Mouse (Mus musculus) limb, embryonic 11.5 days (tissue): ENCODE measurements around the gene Nme7. TPM values are rescaled to one million over a fixed set of nuclear protein-coding genes. Genes with fewer than 3 reads are reported as not detected.

ENCODE experiments used
- ATAC-seq: fragments of 200-750 bp; cut with Nextera tagmentation; 2 replicates; pipeline ENCODE4 v1.8.0; 2017; ENCODE audit warnings: low read depth; ENCODE audit not compliant: insufficient number of reproducible peaks, low FRiP score, low TSS enrichment
- DNase-seq: peaks from one replicate; pipeline ENCODE4 v3.0.0-alpha.2; 2015; ENCODE audit warnings: low spot score
- H3K27ac ChIP-seq: fragments of 300-500 bp; sonication (generic); replicated peaks from 2 replicates; pipeline ENCODE4 v1.5.1; 2014; ENCODE audit warnings: low read depth, mild to moderate bottlenecking, low read length
- H3K27me3 ChIP-seq: fragments of 300-500 bp; sonication (generic); 2 replicates; pipeline ENCODE4 v1.6.1; 2014; ENCODE audit warnings: mild to moderate bottlenecking, low read length, mixed read lengths; ENCODE audit not compliant: control insufficient read depth, insufficient read depth
- H3K36me3 ChIP-seq: fragments of 300-500 bp; sonication (generic); 2 replicates; pipeline ENCODE4 v1.6.1; 2014; ENCODE audit warnings: mild to moderate bottlenecking, low read length, moderate library complexity, mixed read lengths; ENCODE audit not compliant: control insufficient read depth, insufficient read depth
- H3K4me1 ChIP-seq: fragments of 300-500 bp; sonication (generic); 2 replicates; pipeline ENCODE4 v1.6.1; 2014; ENCODE audit warnings: low read length, mixed read lengths; ENCODE audit not compliant: control insufficient read depth, insufficient read depth
- H3K4me2 ChIP-seq: fragments of 300-500 bp; sonication (generic); 2 replicates; pipeline ENCODE4 v1.6.1; 2014; ENCODE audit warnings: low read depth, mild to moderate bottlenecking, moderate library complexity; ENCODE audit not compliant: severe bottlenecking
- H3K4me3 ChIP-seq: fragments of 300-500 bp; sonication (generic); 2 replicates; pipeline ENCODE4 v1.5.1; 2014; ENCODE audit warnings: low read depth, low read length
- H3K9ac ChIP-seq: fragments of 300-500 bp; sonication (generic); 2 replicates; pipeline ENCODE4 v1.6.1; 2014; ENCODE audit warnings: mild to moderate bottlenecking, low read length
- H3K9me3 ChIP-seq: fragments of 300-500 bp; sonication (generic); 2 replicates; pipeline ENCODE4 v1.6.1; 2016; ENCODE audit warnings: low read length; ENCODE audit not compliant: control insufficient read depth
- WGBS: fragments of 180-500 bp; shearing (Covaris S2); extraction: QIAGEN DNeasy Blood & Tissue Kit; methylation state at CpG from one replicate; pipeline ENCODE4 v1.1.7; 2014; 5-methylcytosine and 5-hydroxymethylcytosine counted together
- polyA plus RNA-seq: library from polyadenylated mRNA; unstranded; fragments of >200 nt; fragmentation: Nextera tagmentation; extraction: Ambion mirVana; gene quantifications from 2 replicates; pipeline ENCODE4 v1.2.1, GENCODE M21; 2014

Gene Nme7
- polyA plus RNA-seq, 1 experiment from 2014 or later = 46.8 TPM

DNA sequence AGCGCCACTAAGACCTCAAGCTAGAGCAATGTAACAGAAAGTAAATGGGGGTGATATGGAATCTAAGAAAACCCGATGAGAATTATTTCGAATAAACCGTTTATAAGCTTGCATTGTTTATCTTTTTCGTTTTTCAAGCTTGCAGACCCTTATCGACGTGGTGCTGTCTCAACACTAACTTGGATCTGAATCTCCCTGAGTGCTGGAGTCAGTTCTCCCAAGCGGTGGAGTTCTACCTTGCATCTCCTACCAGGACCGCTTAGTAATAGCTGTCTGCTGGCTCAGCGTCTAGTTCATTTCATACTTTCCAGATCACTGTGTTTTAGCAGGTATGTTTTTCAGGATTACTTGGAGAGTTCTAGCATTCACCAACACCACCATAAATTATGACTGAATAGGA lies 4.0 kb downstream of the Nme7 start:
- H3K27ac ChIP-seq = no peak overlapping the region
- peak overlapping the region; percentile 18 for H3K9ac ChIP-seq
- DNase-seq (no peak), ATAC-seq (no peak)
- no peaks in the 10 kb centered on the region for H3K27me3 ChIP-seq
- 14% methylated on average over 10 of the region's 10 CpGs for WGBS
- peak overlapping the region; percentile 77 for H3K4me3 ChIP-seq
- H3K4me2 ChIP-seq = peak overlapping the region; percentile 49
- 0 out of 2 replicates have a peak, but pooled peaks cover 2% of the 10 kb centered on the region for H3K36me3 ChIP-seq
- no peaks in the 10 kb centered on the region; the same call in 1 of the 2 replicates for H3K4me1 ChIP-seq
- H3K9me3 ChIP-seq = no peaks in the 10 kb centered on the region

DNA sequence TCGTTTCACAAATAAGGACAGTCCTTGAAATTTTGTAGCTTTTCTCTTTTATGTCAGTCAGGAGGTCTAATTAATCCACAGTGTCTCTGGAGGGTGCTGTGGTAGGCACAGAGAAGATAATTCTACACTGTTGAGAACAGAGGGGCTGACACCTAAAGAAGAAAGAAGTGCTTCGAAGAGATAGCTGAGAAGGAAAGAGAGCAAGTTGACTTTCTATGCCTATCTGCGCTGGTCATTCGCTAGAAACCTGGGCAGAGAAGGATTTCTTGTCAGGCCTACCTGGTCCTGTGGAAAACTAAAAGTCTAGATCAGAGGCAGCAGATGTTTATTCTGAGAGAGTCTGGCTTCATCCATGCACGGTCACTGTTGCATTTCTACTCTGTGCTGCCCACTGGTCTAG lies 10.2 kb downstream of the Nme7 start:
- Histone ChIP-seq H3K27me3 (no peaks in the 10 kb centered on the region), H3K27ac (no peak overlapping the region), H3K36me3 (0 out of 2 replicates have a peak, but pooled peaks cover 2% of the 10 kb centered on the region), H3K9ac (no peak overlapping the region), H3K4me1 (no peaks in the 10 kb centered on the region), H3K4me2 (no peak overlapping the region), H3K9me3 (no peaks in the 10 kb centered on the region), H3K4me3 (no peak overlapping the region)
- ATAC-seq (no peak), DNase-seq (no peak)
- WGBS = 87% methylated on average over 5 of the region's 5 CpGs

DNA sequence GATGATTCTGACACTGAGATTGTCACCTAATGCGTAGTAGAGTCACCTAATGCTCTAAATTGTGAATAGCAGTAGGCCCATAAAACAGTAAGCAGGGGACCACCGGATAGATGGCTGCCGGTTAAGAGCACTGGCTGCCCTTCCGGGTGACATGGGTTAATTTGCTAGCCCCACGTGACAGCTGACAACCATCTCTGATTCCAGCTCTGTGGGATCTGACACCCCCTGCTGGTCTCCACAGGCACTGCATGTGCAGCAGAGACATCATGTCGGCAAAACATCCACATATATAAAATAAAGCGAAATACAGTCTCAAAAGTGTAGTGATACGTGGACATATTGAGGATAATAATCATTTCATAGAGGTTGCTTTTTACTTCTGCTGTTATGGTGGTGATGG lies 11.3 kb downstream of the Nme7 start:
- DNase-seq = peak; percentile 51
- Histone ChIP-seq H3K4me3 (no peak overlapping the region), H3K36me3 (0 out of 2 replicates have a peak, but pooled peaks cover 2% of the 10 kb centered on the region), H3K4me2 (no peak overlapping the region), H3K9ac (no peak overlapping the region), H3K27me3 (no peaks in the 10 kb centered on the region), H3K4me1 (no peaks in the 10 kb centered on the region), H3K9me3 (no peaks in the 10 kb centered on the region), H3K27ac (no peak overlapping the region)
- 71% methylated on average over 8 of the region's 8 CpGs for WGBS
- ATAC-seq = no peak

DNA sequence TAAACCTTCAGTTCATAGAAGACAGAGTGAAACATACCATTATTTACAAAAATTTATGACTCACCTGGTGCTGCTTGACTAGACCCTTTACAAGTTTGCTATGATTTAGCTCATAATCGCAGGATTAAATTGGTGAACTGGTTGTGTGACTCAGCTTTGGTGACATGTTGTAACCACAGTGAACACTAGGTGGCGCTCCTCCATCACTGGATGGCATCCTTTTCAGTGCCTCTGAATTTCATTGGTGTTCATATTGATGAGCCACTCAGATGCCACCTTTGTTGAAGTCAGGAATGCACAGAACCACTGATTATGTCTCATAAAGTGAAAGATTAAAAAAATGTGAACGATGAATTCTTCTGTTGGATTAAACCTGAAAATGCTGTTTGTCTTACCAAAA lies 12.8 kb downstream of the Nme7 start:
- 38% methylated on average over 3 of the region's 3 CpGs for WGBS
- DNase-seq = peak; percentile 86
- H3K4me2 ChIP-seq = no peak overlapping the region
- no peak overlapping the region for H3K9ac ChIP-seq
- no peaks in the 10 kb centered on the region for H3K4me1 ChIP-seq
- H3K9me3 ChIP-seq = no peaks in the 10 kb centered on the region
- no peaks in the 10 kb centered on the region for H3K27me3 ChIP-seq
- H3K4me3 ChIP-seq = no peak overlapping the region
- 0 out of 2 replicates have a peak, but pooled peaks have one; percentile 52 for ATAC-seq
- H3K27ac ChIP-seq = no peak overlapping the region
- 0 out of 2 replicates have a peak, but pooled peaks cover 2% of the 10 kb centered on the region for H3K36me3 ChIP-seq

DNA sequence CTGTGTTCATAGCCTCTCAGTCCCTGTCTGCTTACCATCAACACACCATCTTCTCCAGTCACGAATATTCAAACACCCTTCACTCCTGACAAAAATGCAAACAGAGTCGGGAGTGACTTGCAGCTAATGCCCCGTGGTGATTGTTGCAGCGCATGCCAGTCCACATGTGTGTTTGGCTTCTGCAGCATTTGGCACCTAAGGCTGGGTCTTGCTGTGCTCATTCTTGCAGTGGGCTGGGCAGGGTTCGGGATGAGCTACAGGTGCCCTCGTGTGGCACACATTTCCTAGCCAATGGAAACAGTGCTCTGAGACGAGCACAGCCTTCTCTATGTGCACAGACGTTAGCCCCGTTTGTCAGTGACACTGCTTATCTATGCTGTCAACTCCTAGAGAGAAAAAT lies 13.3 kb downstream of the Nme7 start:
- ATAC-seq = no peak
- Histone ChIP-seq H3K4me1 (no peaks in the 10 kb centered on the region), H3K27me3 (no peaks in the 10 kb centered on the region), H3K4me3 (no peak overlapping the region), H3K9me3 (no peaks in the 10 kb centered on the region), H3K9ac (no peak overlapping the region), H3K36me3 (0 out of 2 replicates have a peak, but pooled peaks cover 2% of the 10 kb centered on the region), H3K27ac (no peak overlapping the region), H3K4me2 (no peak overlapping the region)
- WGBS = 85% methylated on average over 9 of the region's 9 CpGs
- no peak for DNase-seq

DNA sequence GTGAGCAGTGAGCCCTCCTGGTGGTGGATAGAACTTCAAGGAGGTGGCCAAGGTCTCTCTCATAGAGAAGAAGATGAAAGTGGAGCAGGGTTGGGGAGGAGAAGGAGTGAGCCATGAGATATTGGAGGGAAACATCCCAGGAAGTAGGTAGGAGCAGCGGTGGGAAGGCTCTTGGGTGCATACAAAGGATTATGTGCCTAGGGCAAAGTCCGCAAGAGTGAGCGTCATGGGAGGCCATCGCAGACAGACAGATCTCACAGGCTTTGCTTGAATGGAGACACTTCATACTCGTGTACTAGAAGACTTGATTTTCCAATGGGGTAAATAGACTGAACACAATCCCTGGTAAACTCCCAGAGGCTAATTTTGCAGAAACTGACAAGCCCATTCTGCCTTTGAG lies 14.6 kb downstream of the Nme7 start:
- DNase-seq = no peak
- no peak overlapping the region for H3K27ac ChIP-seq

DNA sequence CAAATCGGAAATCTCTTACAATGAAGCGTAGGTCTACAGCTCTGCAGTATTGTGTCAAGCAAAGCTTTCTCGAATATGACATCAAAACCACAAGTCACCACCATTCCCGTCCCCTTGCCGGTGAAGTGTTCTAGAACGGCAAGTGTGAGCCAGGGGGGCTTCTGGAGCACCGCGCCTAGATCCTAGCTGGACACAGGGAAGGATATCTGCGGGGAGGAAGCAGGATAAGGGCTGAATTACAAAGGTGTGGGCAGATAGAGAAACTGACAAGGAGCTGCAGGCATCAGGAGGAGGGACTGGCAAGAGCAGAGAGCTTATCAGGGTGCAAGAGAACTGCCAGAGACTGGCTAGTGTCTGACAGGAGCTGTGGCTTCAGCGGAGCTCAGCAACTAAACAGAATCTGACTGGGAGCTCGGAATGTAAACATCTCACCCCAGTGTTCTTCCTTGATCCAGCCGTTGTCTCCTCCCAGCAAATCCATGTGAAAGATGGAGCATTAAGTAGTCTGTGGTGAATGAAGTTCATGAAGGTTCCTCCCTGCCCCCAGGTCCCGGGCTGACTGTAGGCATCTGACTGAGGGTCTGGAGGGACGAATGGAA lies 15.7 kb downstream of the Nme7 start:
- no peaks in the 10 kb centered on the region for H3K4me1 ChIP-seq
- H3K27ac ChIP-seq = no peak overlapping the region
- H3K9ac ChIP-seq = no peak overlapping the region
- DNase-seq (no peak), ATAC-seq (no peak)
- WGBS = 78% methylated on average over 14 of the region's 14 CpGs
- no peaks in the 10 kb centered on the region for H3K36me3 ChIP-seq
- H3K9me3 ChIP-seq = no peaks in the 10 kb centered on the region
- H3K27me3 ChIP-seq = no peaks in the 10 kb centered on the region
- no peak overlapping the region for H3K4me2 ChIP-seq
- H3K4me3 ChIP-seq = no peak overlapping the region

More for the DNA sequence above, 14.6 kb downstream of the Nme7 start:
- ATAC-seq = no peak
- Histone ChIP-seq H3K27me3 (no peaks in the 10 kb centered on the region), H3K9me3 (no peaks in the 10 kb centered on the region), H3K9ac (no peak overlapping the region), H3K4me1 (no peaks in the 10 kb centered on the region), H3K4me2 (no peak overlapping the region), H3K36me3 (no peaks in the 10 kb centered on the region), H3K4me3 (no peak overlapping the region)
- WGBS = 93% methylated on average over 5 of the region's 5 CpGs

DNA sequence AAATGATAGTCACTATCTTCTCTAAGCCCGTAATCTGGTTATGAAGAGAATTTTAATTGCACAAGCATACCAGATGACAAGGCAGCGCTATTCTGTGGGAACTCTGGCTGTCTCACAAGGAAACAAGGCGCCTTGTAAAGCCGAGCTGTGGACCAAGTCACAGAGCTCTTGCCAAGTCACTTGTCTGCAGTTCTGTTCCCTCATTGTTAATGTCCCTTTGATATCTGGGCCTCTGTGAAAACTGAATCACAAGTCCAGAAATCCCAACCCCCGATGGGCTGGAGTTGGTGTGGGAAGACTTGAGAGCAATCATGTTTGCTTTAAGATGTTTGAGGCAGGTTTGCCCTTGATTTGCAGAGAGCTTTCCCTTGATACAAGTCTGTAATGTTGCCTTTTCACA lies 16.8 kb downstream of the Nme7 start:
- Histone ChIP-seq H3K4me3 (no peak overlapping the region), H3K9me3 (no peaks in the 10 kb centered on the region), H3K4me1 (no peaks in the 10 kb centered on the region), H3K4me2 (no peak overlapping the region), H3K27ac (no peak overlapping the region), H3K9ac (no peak overlapping the region), H3K27me3 (no peaks in the 10 kb centered on the region), H3K36me3 (no peaks in the 10 kb centered on the region)
- ATAC-seq = no peak
- DNase-seq = no peak
- WGBS = 86% methylated on average over 5 of the region's 5 CpGs

DNA sequence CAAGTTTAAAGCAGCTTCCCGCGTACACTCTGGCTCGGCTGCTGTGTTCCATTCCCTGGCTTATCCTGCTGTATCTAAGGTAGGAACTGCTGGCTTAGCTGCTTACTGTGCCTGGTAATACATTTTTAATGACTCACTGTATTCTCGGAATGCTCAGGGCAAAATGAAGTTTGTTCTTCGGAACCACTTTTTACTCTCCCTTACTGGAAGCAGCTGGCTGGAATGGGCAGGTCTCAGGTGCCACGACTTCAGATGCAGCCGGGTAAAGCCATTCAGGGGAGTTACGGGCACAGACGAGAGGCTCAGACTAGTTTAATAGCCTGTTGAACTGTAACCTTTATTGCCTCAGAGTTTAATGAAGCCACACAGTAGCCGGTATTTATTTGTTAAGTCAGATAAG lies 17.5 kb downstream of the Nme7 start:
- Histone ChIP-seq H3K27me3 (no peaks in the 10 kb centered on the region), H3K9ac (no peak overlapping the region), H3K4me2 (no peak overlapping the region), H3K9me3 (no peaks in the 10 kb centered on the region), H3K4me3 (no peak overlapping the region), H3K27ac (no peak overlapping the region), H3K4me1 (no peaks in the 10 kb centered on the region), H3K36me3 (no peaks in the 10 kb centered on the region)
- WGBS = 57% methylated on average over 10 of the region's 10 CpGs
- ATAC-seq (no peak), DNase-seq (no peak)
